In genomic region chr7:137307131-137307530, GRCm38 (mm10) we compare ENCODE assay signal across 13 mouse cellular contexts. TPM values are rescaled to one million over a fixed set of nuclear protein-coding genes. Genes with fewer than 3 reads are reported as not detected.
DNase-seq lines count a peak whose midpoint lies in the region; ATAC-seq and TF ChIP-seq lines count a peak whose summit lies in the region.
"Had no signal": no experiment of that assay in that cellular context is flagged by ENCODE, and none has a peak within 500 bp of the region (broad histone marks: within the 10 kb centered on the region; RNA-seq: fewer than 3 reads in every experiment).

No protein-coding gene starts in this region.

- no peak overlapping the region for H3K27ac ChIP-seq in embryonic facial prominence, embryonic 11.5 days (replicated peaks; ENCODE audit: low read depth, low read length)
- peak overlapping the region; percentile 68; the same call in 1 of the 2 replicates for H3K27ac ChIP-seq in hindbrain, postnatal 0 days
- H3K27ac ChIP-seq in midbrain, postnatal 0 days (ENCODE audit: low read depth, low read length): 0 out of 2 replicates have a peak overlapping the region, but pooled peaks have one; percentile 51
- no peak overlapping the region for H3K27ac ChIP-seq in heart, adult 2 months
- H3K27ac ChIP-seq: heart, embryonic 10.5 days; kidney, postnatal 0 days had no signal

- peaks cover 5% of the 10 kb centered on the region for H3K4me1 ChIP-seq in embryonic facial prominence, embryonic 11.5 days (ENCODE audit: control insufficient read depth, insufficient read depth, low read length)
- no peaks in the 10 kb centered on the region; the same call in 1 of the 2 replicates for H3K4me1 ChIP-seq in hindbrain, postnatal 0 days (ENCODE audit: insufficient read depth, low read length)
- 0 out of 2 replicates have a peak, but pooled peaks cover 3% of the 10 kb centered on the region for H3K4me1 ChIP-seq in midbrain, postnatal 0 days (ENCODE audit: insufficient read depth, low read length)
- peaks cover 3% of the 10 kb centered on the region for H3K4me1 ChIP-seq in heart, adult 2 months (ENCODE audit: control insufficient read depth, insufficient read depth, low read length)

- H3K4me2 ChIP-seq in embryonic facial prominence, embryonic 11.5 days (ENCODE audit: low read depth, low read length): peak overlapping the region; percentile 34
- peak overlapping the region; percentile 51 for H3K4me2 ChIP-seq in hindbrain, postnatal 0 days (ENCODE audit: low read depth, low read length)
- peak overlapping the region; percentile 43 for H3K4me2 ChIP-seq in midbrain, postnatal 0 days (ENCODE audit: low read depth, low read length, poor library complexity, severe bottlenecking)

- intact Hi-C loops in heart, adult 2 months (cut with DNase I): no loop called here

- no peak for ATAC-seq in embryonic facial prominence, embryonic 11.5 days (replicated peaks; ENCODE audit: insufficient number of reproducible peaks, low FRiP score, low TSS enrichment, low read depth)
- ATAC-seq in hindbrain, postnatal 0 days: no peak
- ATAC-seq in midbrain, postnatal 0 days (ENCODE audit: low FRiP score): no peak

- WGBS in embryonic facial prominence, embryonic 11.5 days: 13% methylated on average over 8 of the region's 8 CpGs
- 21% methylated on average over 8 of the region's 8 CpGs for WGBS in hindbrain, postnatal 0 days
- WGBS in midbrain, postnatal 0 days: 37% methylated on average over 8 of the region's 8 CpGs
- WGBS in heart, adult 2 months: 59% methylated on average over 8 of the region's 8 CpGs

- peak overlapping the region; percentile 19; the same call in 1 of the 2 replicates for H3K9ac ChIP-seq in embryonic facial prominence, embryonic 11.5 days (replicated peaks; ENCODE audit: low read length)
- peak overlapping the region; percentile 30; the same call in 1 of the 2 replicates for H3K9ac ChIP-seq in hindbrain, postnatal 0 days (replicated peaks; ENCODE audit: low read length)
- 0 out of 2 replicates have a peak overlapping the region, but pooled peaks have one; percentile 36 for H3K9ac ChIP-seq in midbrain, postnatal 0 days (replicated peaks; ENCODE audit: low read length, poor library complexity, severe bottlenecking)
- no peak overlapping the region for H3K9ac ChIP-seq in heart, adult 2 months (ENCODE audit: low read depth, low read length)

- H3K79me2 ChIP-seq in heart, adult 2 months (replicated peaks; ENCODE audit: control insufficient read depth, insufficient read depth, low read length): no peaks in the 10 kb centered on the region

- H3K36me3 ChIP-seq in embryonic facial prominence, embryonic 11.5 days (replicated peaks; ENCODE audit: control insufficient read depth, insufficient read depth, low read depth, low read length): no peaks in the 10 kb centered on the region
- H3K36me3 ChIP-seq in hindbrain, postnatal 0 days (ENCODE audit: insufficient read depth, low read length): no peaks in the 10 kb centered on the region
- no peaks in the 10 kb centered on the region for H3K36me3 ChIP-seq in midbrain, postnatal 0 days (ENCODE audit: insufficient read depth, low read length)
- H3K36me3 ChIP-seq in heart, adult 2 months (ENCODE audit: control insufficient read depth, insufficient read depth, low read length): peaks cover 4% of the 10 kb centered on the region; the same call in 1 of the 2 replicates
- H3K36me3 ChIP-seq: heart, embryonic 10.5 days had no signal

- peak; percentile 29 for DNase-seq in embryo, embryonic 11 days
- DNase-seq in embryo, embryonic 10 days (ENCODE audit: low spot score): no peak
- DNase-seq in embryonic facial prominence, embryonic 11.5 days (ENCODE audit: low spot score): no peak
- no peak for DNase-seq in hindbrain, postnatal 0 days (ENCODE audit: low spot score)
- DNase-seq in midbrain, postnatal 0 days (ENCODE audit: low spot score): no peak
- no peak for DNase-seq in layer of hippocampus, postnatal 10 days (ENCODE audit: low spot score in 2 of 2)
- no peak for DNase-seq in heart, adult 2 months
- no peak for DNase-seq in urinary bladder, postnatal 25 days (ENCODE audit: low spot score)
- DNase-seq: cerebellum, adult 9-11 months; lung, adult 18-20 months; spleen, adult 18-20 months had no signal

- H3K9me3 ChIP-seq in embryonic facial prominence, embryonic 11.5 days (replicated peaks; ENCODE audit: control insufficient read depth, low read length): no peaks in the 10 kb centered on the region
- H3K9me3 ChIP-seq in hindbrain, postnatal 0 days (ENCODE audit: low read length): no peaks in the 10 kb centered on the region
- no peaks in the 10 kb centered on the region for H3K9me3 ChIP-seq in midbrain, postnatal 0 days (ENCODE audit: low read length)
- H3K9me3 ChIP-seq: heart, embryonic 10.5 days had no signal

- no peak for TF ChIP-seq CTCF in hindbrain, postnatal 0 days (IDR thresholded peaks at IDR 0.05; ENCODE audit: low read depth)
- no peak for TF ChIP-seq CTCF in midbrain, postnatal 0 days (IDR thresholded peaks at IDR 0.05)
- no peak for TF ChIP-seq CTCF in heart, adult 2 months (IDR thresholded peaks at IDR 0.05)

- peak overlapping the region; percentile 24 for H3K4me3 ChIP-seq in embryonic facial prominence, embryonic 11.5 days (ENCODE audit: low read depth, low read length)
- peak overlapping the region; percentile 25 for H3K4me3 ChIP-seq in hindbrain, postnatal 0 days (ENCODE audit: low read length)
- H3K4me3 ChIP-seq in midbrain, postnatal 0 days (ENCODE audit: low read depth, low read length): peak overlapping the region; percentile 25
- H3K4me3 ChIP-seq in heart, adult 2 months: no peak overlapping the region
- H3K4me3 ChIP-seq: heart, embryonic 10.5 days had no signal

- no peak for TF ChIP-seq EP300 in heart, adult 2 months (IDR thresholded peaks at IDR 0.05; ENCODE audit: insufficient read depth, low read depth, low read length)

- TF ChIP-seq POLR2A in heart, adult 2 months (IDR thresholded peaks at IDR 0.05; ENCODE audit: insufficient read depth, low read depth, low read length): no peak

- 0 out of 2 replicates have a peak, but pooled peaks cover 8% of the 10 kb centered on the region for H3K27me3 ChIP-seq in embryonic facial prominence, embryonic 11.5 days (ENCODE audit: control insufficient read depth, insufficient read depth, low read length)
- H3K27me3 ChIP-seq in hindbrain, postnatal 0 days (ENCODE audit: insufficient read depth, low read length): no peaks in the 10 kb centered on the region; the same call in 1 of the 2 replicates
- H3K27me3 ChIP-seq in midbrain, postnatal 0 days (ENCODE audit: insufficient read depth, low read length): peaks cover 3% of the 10 kb centered on the region; the same call in 1 of the 2 replicates
- H3K27me3 ChIP-seq in heart, adult 2 months (ENCODE audit: control insufficient read depth, insufficient read depth, low read length): peaks cover 3% of the 10 kb centered on the region

RNA-seq across cellular contexts. Expression of gene Ebf3, which starts 7.1 kb away (rescaled TPM):
- polyA plus RNA-seq in embryonic facial prominence, embryonic 11.5 days (2014; fragmentation: Nextera tagmentation; extraction: Ambion mirVana): 7.2 and 7.9 TPM in 2 replicates
- total RNA-seq in hindbrain, postnatal 0 days (2014; rRNA removed): 123 and 142 TPM in 2 replicates
- 11.5 and 13.0 TPM in 2 replicates for polyA plus RNA-seq in hindbrain, postnatal 0 days (2015; fragmentation: Nextera tagmentation; extraction: Ambion mirVana)
- 90.4 and 103 TPM in 2 replicates for total RNA-seq in midbrain, postnatal 0 days (2014; rRNA removed)
- polyA plus RNA-seq in midbrain, postnatal 0 days (2015; fragmentation: Nextera tagmentation; extraction: Ambion mirVana): 5.3 and 7.1 TPM in 2 replicates
- total RNA-seq in layer of hippocampus, postnatal 10 days (2021): 1 to 10 TPM; 2.0 to 2.1 TPM
- 1 to 10 TPM; 6.1 to 7.5 TPM for total RNA-seq in heart, adult 2 months (2021)
- polyA plus RNA-seq in heart, adult 2 months (2012; rRNA removed): 5.0 and 6.0 TPM in 2 replicates

Comparison
In these comparisons a context has a peak if more than half of its experiments do, and no peak if none do; other contexts are left out.
1. H3K27ac ChIP-seq: peak in hindbrain, postnatal 0 days (single experiment) and midbrain, postnatal 0 days (single experiment); none in embryonic facial prominence, embryonic 11.5 days (single experiment) and heart, adult 2 months (single experiment).
2. RNA of gene Ebf3, which starts 7.1 kb away (total RNA-seq): 123 to 142 TPM in hindbrain, postnatal 0 days and 90.4 to 103 TPM in midbrain, postnatal 0 days; 6.1 to 7.5 TPM in heart, adult 2 months and 2.0 to 2.1 TPM in layer of hippocampus, postnatal 10 days; every median in the first group is over 10 times any median in the second.
3. Peak in every context shown above with its lines, with median percentiles within 50 percentile points of each other: H3K4me2 ChIP-seq.